Mouse (Mus musculus) Patski (cell line): ENCODE measurements around the gene Mis12. TPM values are rescaled to one million over a fixed set of nuclear protein-coding genes. Genes with fewer than 3 reads are reported as not detected.
A peak's percentile ranks its signal among the peaks of the same experiment; 100 is the strongest.

Experiments
- ATAC-seq: fragments of 100-300 bp; one replicate; pipeline ENCODE4 v1.8.0; 2021
- CTCF ChIA-PET: fragments of 350-600 bp; sonication (Branson Sonifier 250); formaldehyde crosslinking; loops from one replicate; lab custom pipeline; 2022; ENCODE audit warnings: inconsistent platforms; lab: Charles Lee
- POLR2A ChIA-PET: fragments of 350-600 bp; sonication (Branson Sonifier 250); formaldehyde crosslinking; loops from one replicate; lab custom pipeline; 2022; ENCODE audit warnings: antibody characterized with exemption, inconsistent platforms; lab: Charles Lee
- DNase-seq: peaks from one replicate; pipeline ENCODE4 v3.0.0-alpha.2; 2011; ENCODE audit warnings: low read depth, low spot score
- H3K27me3 ChIP-seq: fragments of 371-371 bp; one replicate; pipeline ENCODE4 v1.5.1; 2021
- CTCF ChIP-seq: fragments of 100-300 bp; IDR thresholded peaks from one replicate; pipeline ENCODE4 v1.5.1; 2021
- in situ Hi-C: fragments of 300-500 bp; cut with MboI; formaldehyde crosslinking; loops from 3 replicates; pipeline ENCODE4 v1.11.1; 2018; ENCODE audit warnings: low pct_unique_long_range_greater_than_20kb, mixed read lengths
- polyA plus RNA-seq: library from polyadenylated mRNA; unstranded; gene quantifications from one replicate; pipeline ENCODE4 v1.2.3, GENCODE M21; 2021

The Mis12 gene
- polyA plus RNA-seq = 30.3 TPM

DNA sequence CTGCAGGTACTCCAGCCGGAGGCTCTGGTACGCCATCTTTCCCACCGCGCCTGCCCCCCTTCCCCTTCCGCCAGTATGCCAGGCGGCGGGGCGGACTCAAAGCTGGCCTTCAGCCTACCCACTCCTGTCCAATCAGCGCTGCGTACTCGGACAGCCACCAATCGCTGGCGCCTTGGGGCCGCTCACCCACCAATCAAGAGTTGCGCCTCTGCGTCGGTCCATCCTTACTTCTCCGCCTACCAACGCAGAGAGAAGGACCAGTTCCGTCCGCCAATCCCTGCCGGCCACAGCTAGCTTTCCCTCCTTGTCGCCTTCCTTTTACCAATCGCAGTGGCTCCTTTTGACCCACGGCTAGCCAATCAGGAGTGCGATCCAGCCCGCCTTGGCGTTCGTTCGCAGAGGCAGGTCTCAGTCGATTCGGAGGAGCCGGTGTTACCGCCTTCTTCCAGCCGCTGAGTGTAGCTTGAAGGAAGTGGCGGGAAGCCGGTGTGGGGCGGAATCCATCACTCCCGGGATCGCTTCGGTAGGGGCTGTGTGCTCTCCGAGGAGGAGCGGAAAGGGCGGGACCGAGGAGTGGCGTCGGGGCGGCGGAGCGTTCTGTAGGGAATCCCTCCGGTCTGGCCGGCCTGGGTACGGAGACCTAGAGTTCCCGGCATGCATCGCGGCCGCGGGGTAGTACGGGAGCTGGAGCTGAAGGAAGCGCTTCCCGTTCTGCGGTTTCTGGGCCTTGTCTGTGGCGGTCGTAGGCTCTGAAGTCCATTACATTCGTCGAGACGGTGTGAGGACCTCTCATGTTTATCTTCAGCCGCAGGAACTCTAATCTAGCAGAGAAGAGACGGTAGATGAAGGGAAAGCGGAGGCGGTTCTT is at the start of gene Mis12, which contains the start of gene Derl2:
Gene Mis12, plus strand, starts transcription at position 411 of the 868 bp plus-strand sequence.
Gene Derl2, minus strand, starts transcription at position 641 of the 868 bp plus-strand sequence.
- POLR2A ChIA-PET = interaction anchor here (1.0 to 1.5 kb wide), 2 partner anchors 15 to 25 kb away, joined by 4 to 5 read pairs; partner anchors contain the start of gene Dhx33

GRCm38 (mm10) chr11:70969821-70970559 is 49.4 kb upstream of the Mis12 start, which contains the start of the genes Nup88 and Rpain:
TSS of gene Nup88 (minus strand) at chr11:70969973.
TSS of gene Rpain (plus strand) at chr11:70970213.
- ChIA-PET POLR2A (no interaction called here), CTCF (interaction anchor here (1.0 to 1.5 kb wide), 2 partner anchors 12 to 13 kb away, joined by 3 to 5 read pairs; partner anchors contain the start of gene C1qbp)
- no peaks in the 10 kb centered on the region for H3K27me3 ChIP-seq
- ATAC-seq (peak; percentile 97), DNase-seq (peak; percentile 83)
- in situ Hi-C loops = no loop called here
- TF ChIP-seq CTCF = no peak

More for the DNA sequence above, at the start of gene Mis12, which contains the start of gene Derl2:
- peak; percentile 97 for DNase-seq
- TF ChIP-seq CTCF = no peak
- peak; percentile 100 for ATAC-seq
- in situ Hi-C loops = loop anchor here (25.0 kb wide), 1 partner anchor 1018 kb away; the partner anchor contains the start of genes Aipl1 and Pimreg
- CTCF ChIA-PET = interaction anchor here (1.3 to 2.0 kb wide), 3 partner anchors 10 to 37 kb away, joined by 3 to 5 read pairs (median 4); partner anchors contain the start of gene C1qbp
- H3K27me3 ChIP-seq = no peaks in the 10 kb centered on the region

DNA sequence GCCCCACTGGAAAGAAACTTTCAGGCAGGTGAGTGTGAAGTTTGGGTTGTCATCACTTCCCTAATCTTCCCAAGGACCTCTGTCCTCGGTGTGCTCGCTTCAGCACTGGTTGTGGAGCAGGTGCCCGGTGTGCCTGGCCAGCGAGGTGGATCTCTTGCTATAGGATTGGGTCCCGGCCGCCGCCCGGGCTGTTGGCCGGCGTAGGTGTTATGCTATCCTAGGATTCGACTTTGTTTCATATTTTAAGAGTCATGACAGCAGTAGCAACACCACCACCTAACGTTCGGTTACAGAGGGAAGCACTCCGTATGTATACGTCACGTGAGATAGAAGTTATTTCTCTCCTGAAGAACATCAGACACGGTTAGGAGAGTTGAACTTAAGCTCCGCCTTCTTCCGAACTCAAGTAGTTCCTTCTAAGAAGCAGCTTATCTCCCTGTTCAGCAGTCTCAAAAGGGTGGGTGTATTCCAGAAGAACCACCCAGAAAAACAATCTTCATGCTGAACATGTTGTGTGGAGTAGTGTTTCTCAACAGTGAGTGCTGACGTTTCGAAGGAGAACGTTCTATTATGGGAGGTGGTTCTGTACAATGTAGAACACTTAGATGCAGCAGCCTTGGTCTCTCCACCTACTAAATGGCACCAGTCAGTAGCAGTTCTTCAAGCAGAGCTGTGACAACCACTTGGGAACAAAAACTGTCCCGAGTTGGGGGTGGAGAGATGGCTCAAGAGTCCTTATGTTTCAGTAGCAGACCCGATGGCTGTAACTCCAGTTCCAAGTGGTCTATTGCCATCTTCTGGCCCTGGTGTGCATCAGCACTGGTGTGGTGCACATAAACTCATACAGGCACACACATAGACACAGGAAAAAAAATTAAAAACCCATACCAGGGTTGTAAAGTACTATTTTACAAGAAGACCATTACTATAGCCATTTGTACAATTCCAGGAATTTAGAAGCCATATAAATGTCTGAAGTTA is 48.6 kb upstream of the Mis12 start:
- peak; percentile 58 for ATAC-seq
- in situ Hi-C loops = no loop called here
- H3K27me3 ChIP-seq = no peaks in the 10 kb centered on the region
- no peak for DNase-seq
- ChIA-PET POLR2A (no interaction called here), CTCF (interaction anchor here (1.0 kb wide), 1 partner anchor 11 kb away, joined by 3 read pairs; no protein-coding TSS in a partner anchor)
- no peak for TF ChIP-seq CTCF

- DNase-seq (no peak), ATAC-seq (no peak)
- no peak for TF ChIP-seq CTCF
- CTCF ChIA-PET = no interaction called here
- POLR2A ChIA-PET = no interaction called here
- no peaks in the 10 kb centered on the region for H3K27me3 ChIP-seq
- in situ Hi-C loops = no loop called here
These were observed 46.8 kb upstream of the Mis12 start for GRCm38 (mm10) chr11:70972586-70972985.

DNA sequence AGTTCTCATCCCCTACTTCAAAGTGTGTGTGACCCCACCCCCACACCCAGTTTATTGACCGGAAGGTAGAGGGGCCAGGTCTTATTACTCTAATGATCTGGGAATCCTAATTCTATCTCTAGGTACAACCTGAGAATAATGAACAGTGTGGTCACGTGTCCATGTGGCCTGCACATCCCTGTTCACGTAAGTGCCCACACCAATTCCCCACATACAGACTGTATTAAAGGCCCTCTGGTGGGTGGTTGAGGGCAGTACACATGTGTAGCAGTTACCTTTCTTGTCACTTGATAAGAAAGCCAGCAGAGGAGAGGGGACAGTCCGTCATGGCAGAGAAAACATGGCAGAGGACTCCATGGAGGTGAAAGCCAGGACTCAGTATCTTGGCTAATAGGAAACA is 45.5 kb upstream of the Mis12 start:
- ATAC-seq (no peak), DNase-seq (no peak)
- in situ Hi-C loops = no loop called here
- peak; percentile 57 for TF ChIP-seq CTCF
- ChIA-PET POLR2A (interaction anchor here (0.6 kb wide), 1 partner anchor 1054 kb away, joined by 3 read pairs; no protein-coding TSS in a partner anchor), CTCF (no interaction called here)
- no peaks in the 10 kb centered on the region for H3K27me3 ChIP-seq

DNA sequence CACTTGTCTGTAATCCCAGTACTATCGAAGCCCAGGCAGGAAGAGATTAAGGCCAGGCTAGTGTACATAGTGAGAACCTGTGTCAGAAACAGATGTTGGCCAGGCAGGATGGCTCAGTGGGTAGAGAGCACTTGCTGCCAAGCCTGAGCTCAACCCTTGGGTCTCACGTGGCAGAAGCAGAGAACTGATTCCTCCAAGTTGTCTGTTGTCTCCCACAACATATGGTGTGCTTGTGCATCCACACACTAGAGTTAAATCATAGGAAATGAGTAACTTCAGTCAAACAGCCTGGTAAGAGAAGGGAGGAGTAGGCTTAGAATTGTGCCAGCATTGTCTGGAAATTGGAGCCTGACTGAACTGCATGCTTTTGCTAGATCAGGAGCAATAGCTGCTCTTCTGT is 44.2 kb upstream of the Mis12 start:
- no peak for TF ChIP-seq CTCF
- in situ Hi-C loops = no loop called here
- ChIA-PET CTCF (no interaction called here), POLR2A (no interaction called here)
- H3K27me3 ChIP-seq = no peaks in the 10 kb centered on the region
- DNase-seq = no peak
- no peak for ATAC-seq

DNA sequence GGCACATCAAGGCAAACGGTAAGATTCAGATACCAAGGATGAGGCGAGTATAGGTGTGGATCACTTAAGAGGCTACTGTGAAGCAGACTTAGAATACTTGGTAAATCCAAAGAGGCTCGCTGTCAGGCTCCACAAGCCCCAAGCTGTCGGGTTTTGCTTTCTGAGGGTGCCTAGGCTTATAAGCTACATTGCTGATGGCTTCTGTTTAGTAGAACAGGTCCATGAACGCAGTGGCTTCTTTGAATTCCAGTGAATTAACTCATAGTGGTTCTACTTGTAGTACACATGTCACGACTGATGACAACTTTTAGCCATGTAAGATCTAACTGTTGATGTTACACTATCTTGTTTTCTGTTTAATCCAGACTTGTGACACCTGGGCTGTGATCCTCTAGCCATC is 42.1 kb upstream of the Mis12 start:
- no peaks in the 10 kb centered on the region for H3K27me3 ChIP-seq
- POLR2A ChIA-PET = no interaction called here
- in situ Hi-C loops = no loop called here
- no peak for DNase-seq
- TF ChIP-seq CTCF = no peak
- no peak for ATAC-seq
- CTCF ChIA-PET = no interaction called here

- no peak for DNase-seq
- TF ChIP-seq CTCF = no peak
- CTCF ChIA-PET = no interaction called here
- ATAC-seq = no peak
- POLR2A ChIA-PET = no interaction called here
- in situ Hi-C loops = no loop called here
- no peaks in the 10 kb centered on the region for H3K27me3 ChIP-seq
These were observed 39.2 kb upstream of the Mis12 start for GRCm38 (mm10) chr11:70980232-70980631.

GRCm38 (mm10) chr11:70980751-70981510 is 38.5 kb upstream of the Mis12 start:
- ChIA-PET CTCF (no interaction called here), POLR2A (interaction anchor here (0.7 kb wide), 1 partner anchor 17 kb away, joined by 3 read pairs; no protein-coding TSS in a partner anchor)
- DNase-seq = no peak
- in situ Hi-C loops = no loop called here
- ATAC-seq = no peak
- no peak for TF ChIP-seq CTCF
- H3K27me3 ChIP-seq = no peaks in the 10 kb centered on the region
